Mouse (Mus musculus): Measurements from ENCODE around the gene Msx1. TPM values are rescaled to one million over a fixed set of nuclear protein-coding genes. Genes with fewer than 3 reads are reported as not detected.

Msx1 gene
- polyA plus RNA-seq (2012), result not detected in 2 replicates

- H3K4me3 ChIP-seq (replicated peaks), result no peak within 1 kb of the TSS
- no peaks in the 10 kb centered on the region for H3K4me1 ChIP-seq (ENCODE audit: control insufficient read depth)
- peaks cover 100% of the 10 kb centered on the region for H3K27me3 ChIP-seq (ENCODE audit: control insufficient read depth)
- H3K9me3 ChIP-seq (ENCODE audit: control insufficient read depth, low read length), result no peaks in the 10 kb centered on the region
- TF ChIP-seq GATA1 (IDR thresholded peaks at IDR 0.05; ENCODE audit: low read length) (no peak), TAL1 (IDR thresholded peaks at IDR 0.05; ENCODE audit: low read length) (no peak)
- H3K36me3 ChIP-seq (ENCODE audit: control insufficient read depth), result no peaks in the 10 kb centered on the region
Measured at GRCm38 (mm10) chr5:37824461-37824795, at the start of gene Msx1. Msx1 (minus strand) TSS chr5:37824583.

- H3K4me1 ChIP-seq (ENCODE audit: control insufficient read depth), result no peaks in the 10 kb centered on the region
- no peaks in the 10 kb centered on the region for H3K27me3 ChIP-seq (ENCODE audit: control insufficient read depth)
- H3K9me3 ChIP-seq (ENCODE audit: control insufficient read depth, low read length), result no peaks in the 10 kb centered on the region
- TF ChIP-seq TAL1 (IDR thresholded peaks at IDR 0.05; ENCODE audit: low read length), result no peak
- TF ChIP-seq GATA1 (IDR thresholded peaks at IDR 0.05; ENCODE audit: low read length), result no peak
- no peak overlapping the region for H3K4me3 ChIP-seq (replicated peaks)
- no peaks in the 10 kb centered on the region for H3K36me3 ChIP-seq (ENCODE audit: control insufficient read depth)
Measured at GRCm38 (mm10) chr5:37865471-37865870, 41.1 kb upstream of the Msx1 start.

- Histone ChIP-seq H3K4me1 (ENCODE audit: control insufficient read depth) (no peaks in the 10 kb centered on the region), H3K27me3 (ENCODE audit: control insufficient read depth) (no peaks in the 10 kb centered on the region), H3K4me3 (replicated peaks) (no peak overlapping the region), H3K36me3 (ENCODE audit: control insufficient read depth) (no peaks in the 10 kb centered on the region), H3K9me3 (ENCODE audit: control insufficient read depth, low read length) (no peaks in the 10 kb centered on the region)
- TF ChIP-seq TAL1 (IDR thresholded peaks at IDR 0.05; ENCODE audit: low read length) (no peak), GATA1 (IDR thresholded peaks at IDR 0.05; ENCODE audit: low read length) (no peak)
Measured at GRCm38 (mm10) chr5:37864309-37864708, 39.9 kb upstream of the Msx1 start.

- no peaks in the 10 kb centered on the region for H3K4me1 ChIP-seq (ENCODE audit: control insufficient read depth)
- H3K4me3 ChIP-seq (replicated peaks), result no peak overlapping the region
- H3K9me3 ChIP-seq (ENCODE audit: control insufficient read depth, low read length), result no peaks in the 10 kb centered on the region
- H3K36me3 ChIP-seq (ENCODE audit: control insufficient read depth), result no peaks in the 10 kb centered on the region
- no peaks in the 10 kb centered on the region for H3K27me3 ChIP-seq (ENCODE audit: control insufficient read depth)
- TF ChIP-seq TAL1 (IDR thresholded peaks at IDR 0.05; ENCODE audit: low read length) (no peak), GATA1 (IDR thresholded peaks at IDR 0.05; ENCODE audit: low read length) (no peak)
Measured at GRCm38 (mm10) chr5:37860846-37861245, 36.5 kb upstream of the Msx1 start.

GRCm38 (mm10) chr5:37860151-37860721, 35.9 kb upstream of the Msx1 start:
- H3K4me1 ChIP-seq (ENCODE audit: control insufficient read depth), result no peaks in the 10 kb centered on the region

GRCm38 (mm10) chr5:37857763-37858545, 33.6 kb upstream of the Msx1 start:
- H3K4me3 ChIP-seq (replicated peaks), result no peak overlapping the region
- no peaks in the 10 kb centered on the region for H3K36me3 ChIP-seq (ENCODE audit: control insufficient read depth)

More at GRCm38 (mm10) chr5:37860151-37860721, 35.9 kb upstream of the Msx1 start:
- TF ChIP-seq TAL1 (IDR thresholded peaks at IDR 0.05; ENCODE audit: low read length), result no peak
- no peak for TF ChIP-seq GATA1 (IDR thresholded peaks at IDR 0.05; ENCODE audit: low read length)
- no peaks in the 10 kb centered on the region for H3K27me3 ChIP-seq (ENCODE audit: control insufficient read depth)
- H3K36me3 ChIP-seq (ENCODE audit: control insufficient read depth), result no peaks in the 10 kb centered on the region
- no peaks in the 10 kb centered on the region for H3K9me3 ChIP-seq (ENCODE audit: control insufficient read depth, low read length)
- no peak overlapping the region for H3K4me3 ChIP-seq (replicated peaks)

GRCm38 (mm10) chr5:37856057-37856456, 31.7 kb upstream of the Msx1 start:
- no peaks in the 10 kb centered on the region for H3K27me3 ChIP-seq (ENCODE audit: control insufficient read depth)
- TF ChIP-seq TAL1 (IDR thresholded peaks at IDR 0.05; ENCODE audit: low read length), result no peak
- no peak for TF ChIP-seq GATA1 (IDR thresholded peaks at IDR 0.05; ENCODE audit: low read length)
- no peaks in the 10 kb centered on the region for H3K36me3 ChIP-seq (ENCODE audit: control insufficient read depth)
- no peaks in the 10 kb centered on the region for H3K4me1 ChIP-seq (ENCODE audit: control insufficient read depth)
- H3K4me3 ChIP-seq (replicated peaks), result no peak overlapping the region
- H3K9me3 ChIP-seq (ENCODE audit: control insufficient read depth, low read length), result peaks cover 2% of the 10 kb centered on the region

More at GRCm38 (mm10) chr5:37857763-37858545, 33.6 kb upstream of the Msx1 start:
- Histone ChIP-seq H3K9me3 (ENCODE audit: control insufficient read depth, low read length) (peaks cover 2% of the 10 kb centered on the region), H3K27me3 (ENCODE audit: control insufficient read depth) (no peaks in the 10 kb centered on the region), H3K4me1 (ENCODE audit: control insufficient read depth) (no peaks in the 10 kb centered on the region)
- TF ChIP-seq TAL1 (IDR thresholded peaks at IDR 0.05; ENCODE audit: low read length) (no peak), GATA1 (IDR thresholded peaks at IDR 0.05; ENCODE audit: low read length) (no peak)

- Histone ChIP-seq H3K9me3 (ENCODE audit: control insufficient read depth, low read length) (peaks cover 2% of the 10 kb centered on the region), H3K4me1 (ENCODE audit: control insufficient read depth) (no peaks in the 10 kb centered on the region), H3K4me3 (replicated peaks) (no peak overlapping the region), H3K36me3 (ENCODE audit: control insufficient read depth) (no peaks in the 10 kb centered on the region), H3K27me3 (ENCODE audit: control insufficient read depth) (no peaks in the 10 kb centered on the region)
- TF ChIP-seq TAL1 (IDR thresholded peaks at IDR 0.05; ENCODE audit: low read length) (no peak), GATA1 (IDR thresholded peaks at IDR 0.05; ENCODE audit: low read length) (no peak)
Measured at GRCm38 (mm10) chr5:37854233-37854632, 29.9 kb upstream of the Msx1 start.

GRCm38 (mm10) chr5:37851305-37851982, 27.1 kb upstream of the Msx1 start:
- no peak for TF ChIP-seq TAL1 (IDR thresholded peaks at IDR 0.05; ENCODE audit: low read length)
- no peak for TF ChIP-seq GATA1 (IDR thresholded peaks at IDR 0.05; ENCODE audit: low read length)
- Histone ChIP-seq H3K36me3 (ENCODE audit: control insufficient read depth) (no peaks in the 10 kb centered on the region), H3K9me3 (ENCODE audit: control insufficient read depth, low read length) (peaks cover 2% of the 10 kb centered on the region), H3K4me1 (ENCODE audit: control insufficient read depth) (no peaks in the 10 kb centered on the region), H3K4me3 (replicated peaks) (no peak overlapping the region), H3K27me3 (ENCODE audit: control insufficient read depth) (no peaks in the 10 kb centered on the region)
